Mouse (Mus musculus): ENCODE data around the gene Ptprg.

The Ptprg gene

DNA sequence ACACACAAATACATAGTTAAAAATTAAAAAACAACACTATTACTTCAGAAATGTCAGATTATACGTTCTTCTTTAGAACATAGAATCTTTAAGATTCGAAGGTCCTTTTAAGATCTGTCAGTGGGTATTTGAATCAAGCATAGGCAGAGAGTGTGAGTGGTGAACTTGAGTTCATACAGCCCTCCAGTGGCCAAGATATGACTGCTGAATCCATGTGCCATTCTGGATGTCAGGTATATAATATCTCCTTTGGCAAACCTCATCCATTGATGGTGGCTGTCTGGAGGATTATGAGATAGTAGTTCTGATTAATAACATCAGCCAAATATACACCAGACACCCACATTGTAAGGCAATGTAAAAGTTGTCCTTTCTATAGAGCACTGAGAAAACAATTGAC, 266.0 kb downstream of the Ptprg start:
- in situ Hi-C loops (cut with MboI, MseI) = no loop called here

- in situ Hi-C loops (cut with MboI, MseI) = no loop called here
These were observed 269.7 kb downstream of the Ptprg start for GRCm38 (mm10) chr14:11822830-11823700.

GRCm38 (mm10) chr14:11823701-11824095, 270.4 kb downstream of the Ptprg start:
- in situ Hi-C loops (cut with MboI, MseI) = no loop called here

DNA sequence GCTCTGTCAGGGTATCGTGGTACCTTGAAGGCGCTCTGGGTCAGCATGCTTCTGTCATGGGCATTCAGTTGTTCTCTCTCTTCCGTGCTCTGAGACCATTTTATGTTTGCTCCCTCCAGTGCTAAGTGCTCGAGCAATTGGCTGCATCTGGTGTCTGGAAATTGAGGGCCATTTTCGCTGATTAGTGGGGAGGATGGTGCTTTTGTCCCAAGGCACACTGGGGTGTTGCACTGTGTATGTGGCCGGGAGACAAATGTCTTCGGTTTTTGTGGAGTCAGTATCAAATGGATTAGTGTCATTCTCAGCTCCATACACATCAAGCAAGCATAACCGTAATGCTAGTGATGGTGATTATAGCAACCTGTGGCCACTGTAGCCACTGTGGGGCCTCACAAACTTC, 271.6 kb downstream of the Ptprg start:
- in situ Hi-C loops (cut with MboI, MseI) = no loop called here

- in situ Hi-C loops (cut with MboI, MseI) = no loop called here
These were observed 272.2 kb downstream of the Ptprg start for GRCm38 (mm10) chr14:11825551-11825950.

DNA sequence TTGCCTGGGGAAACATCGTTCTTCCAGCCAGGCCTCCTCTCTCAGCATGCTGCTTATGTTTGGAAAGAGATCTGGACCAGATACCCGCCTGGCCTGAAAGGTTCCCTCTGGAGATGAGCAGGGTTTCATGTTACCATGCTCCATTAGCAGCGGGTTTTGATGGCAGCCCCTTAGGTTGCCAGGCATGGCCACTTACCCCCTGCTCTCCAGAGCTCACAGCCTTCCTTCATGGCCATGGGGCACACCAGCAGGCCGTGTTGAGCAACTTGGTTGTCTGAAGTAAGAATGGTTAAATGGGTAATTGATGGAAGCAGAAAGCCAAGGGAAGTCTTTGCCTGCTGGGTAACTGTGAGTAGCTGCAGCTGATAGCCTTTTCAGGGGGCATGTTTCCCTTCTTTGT, 274.8 kb downstream of the Ptprg start:
- in situ Hi-C loops (cut with MboI, MseI) = no loop called here

DNA sequence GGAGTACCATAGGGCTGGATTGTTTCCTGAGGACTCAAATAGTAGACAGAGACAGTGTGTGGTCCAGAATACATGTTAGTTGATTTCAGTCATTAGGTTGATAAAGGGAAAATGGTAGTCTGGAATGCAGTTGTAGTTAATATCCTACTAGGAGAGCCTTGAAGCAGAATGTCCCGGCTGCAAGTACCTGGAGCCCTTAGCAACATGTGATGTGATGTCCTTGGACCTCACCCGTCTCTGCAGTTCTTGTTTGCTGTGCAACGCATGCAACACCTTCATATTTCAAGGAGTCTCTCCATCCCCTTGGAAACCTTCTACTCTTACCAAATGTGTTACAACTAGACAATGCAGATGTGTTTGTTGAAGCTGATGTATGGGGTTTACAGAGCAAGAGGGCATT, 280.3 kb downstream of the Ptprg start:
- in situ Hi-C loops (cut with MboI, MseI) = loop anchor here (10.0 kb wide), 1 partner anchor 591 kb away; no protein-coding TSS in a partner anchor

DNA sequence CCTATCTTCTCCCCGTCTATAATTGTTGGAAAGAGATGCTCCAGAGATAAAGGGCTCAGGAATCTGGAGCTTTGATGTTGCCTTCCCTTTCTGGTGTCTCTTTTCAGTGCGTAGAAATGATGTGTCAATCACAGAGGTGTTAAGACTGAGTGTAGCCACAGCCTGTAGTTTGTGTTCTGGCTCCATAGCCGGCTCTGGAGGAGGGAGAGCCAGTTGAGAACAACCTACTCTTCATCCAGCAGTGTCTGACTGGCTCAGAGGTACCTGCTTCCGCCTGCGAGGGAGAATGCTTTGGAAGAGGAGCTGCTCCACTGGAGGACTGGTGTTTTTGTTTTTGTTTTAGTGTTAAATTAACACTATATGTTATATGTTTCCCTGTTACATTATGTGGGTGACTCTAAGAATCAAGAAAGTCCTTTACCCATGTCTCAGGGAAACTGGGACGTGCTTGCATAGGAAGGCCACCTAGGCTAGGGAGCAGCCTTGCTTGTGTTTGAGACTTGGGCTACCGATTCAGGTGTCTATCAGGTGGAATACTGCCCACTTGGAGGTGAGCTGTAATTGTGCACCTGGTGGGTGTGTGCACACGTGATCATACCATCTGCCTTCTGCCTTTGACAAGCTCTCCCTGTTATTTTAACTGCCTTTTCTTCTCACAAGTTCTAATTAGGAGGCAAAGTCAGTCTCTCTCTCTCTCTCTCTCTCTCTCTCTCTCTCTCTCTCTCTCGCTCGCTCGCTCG, 282.5 kb downstream of the Ptprg start:
- in situ Hi-C loops (cut with MboI, MseI) = loop anchor here (10.0 kb wide), 1 partner anchor 589 kb away; no protein-coding TSS in a partner anchor

DNA sequence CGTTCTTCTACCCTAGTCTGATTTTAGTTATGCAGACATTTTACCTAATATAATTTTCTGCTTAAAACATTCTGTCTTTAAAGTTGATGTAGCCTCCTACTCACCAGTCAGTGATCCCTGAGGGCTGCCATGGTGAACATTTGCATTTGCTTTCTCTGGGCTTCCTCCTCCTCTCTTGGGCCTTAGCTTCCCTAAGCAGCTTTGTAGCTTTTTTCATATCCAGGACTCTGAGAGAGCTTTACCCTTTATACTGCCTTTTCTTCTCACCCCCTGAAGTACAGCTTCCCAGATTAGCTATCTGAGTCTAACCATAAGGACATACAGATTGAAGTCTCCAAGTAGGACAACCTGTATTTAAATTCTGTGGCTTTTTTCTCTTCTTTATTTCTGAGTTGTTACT, 284.4 kb downstream of the Ptprg start:
- in situ Hi-C loops (cut with MboI, MseI) = loop anchor here (10.0 kb wide), 1 partner anchor 587 kb away; no protein-coding TSS in a partner anchor

GRCm38 (mm10) chr14:11841621-11842020, 288.3 kb downstream of the Ptprg start:
- in situ Hi-C loops (cut with MboI, MseI) = no loop called here

DNA sequence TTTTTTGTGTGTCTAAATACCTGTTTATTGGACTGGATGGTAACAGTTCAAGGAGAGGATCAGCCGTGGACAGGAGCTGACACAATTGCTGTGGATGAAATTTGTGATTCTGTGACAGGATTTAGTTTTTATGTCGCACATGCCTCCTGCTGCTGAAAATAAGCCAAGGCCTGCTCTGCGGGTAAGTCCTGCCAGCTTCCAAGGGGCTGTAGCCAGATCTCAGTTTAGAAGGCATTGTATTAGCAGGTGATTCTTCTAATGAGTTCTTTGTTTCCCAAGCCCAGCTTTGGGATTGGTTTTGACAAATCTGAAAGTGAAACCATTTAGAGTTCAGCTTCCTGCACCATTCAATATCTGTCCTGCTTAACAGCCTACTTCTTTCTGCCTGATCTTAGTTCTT, 299.6 kb downstream of the Ptprg start:
- in situ Hi-C loops (cut with MboI, MseI) = no loop called here

DNA sequence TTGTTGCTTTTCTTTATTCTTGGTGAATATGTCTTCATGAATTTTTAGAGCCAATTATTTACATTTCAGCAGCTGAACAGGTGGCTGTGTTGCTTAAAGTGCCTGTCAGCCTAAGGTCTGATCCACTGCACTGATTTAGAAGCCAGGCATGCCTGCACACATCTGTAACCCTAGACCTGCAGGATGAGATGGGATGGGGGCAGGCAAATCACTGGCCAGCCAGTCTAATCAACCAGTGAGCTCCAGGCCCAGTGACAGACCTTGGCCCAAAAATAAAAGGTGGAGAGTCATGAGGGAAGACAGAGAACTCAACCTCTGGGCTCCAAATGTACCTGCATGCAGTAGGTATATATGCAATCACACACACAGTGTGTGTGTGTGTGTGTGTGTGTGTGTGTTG, 302.2 kb downstream of the Ptprg start:
- in situ Hi-C loops (cut with MboI, MseI) = no loop called here

GRCm38 (mm10) chr14:11857928-11858481, 304.7 kb downstream of the Ptprg start:
- in situ Hi-C loops (cut with MboI, MseI) = no loop called here

DNA sequence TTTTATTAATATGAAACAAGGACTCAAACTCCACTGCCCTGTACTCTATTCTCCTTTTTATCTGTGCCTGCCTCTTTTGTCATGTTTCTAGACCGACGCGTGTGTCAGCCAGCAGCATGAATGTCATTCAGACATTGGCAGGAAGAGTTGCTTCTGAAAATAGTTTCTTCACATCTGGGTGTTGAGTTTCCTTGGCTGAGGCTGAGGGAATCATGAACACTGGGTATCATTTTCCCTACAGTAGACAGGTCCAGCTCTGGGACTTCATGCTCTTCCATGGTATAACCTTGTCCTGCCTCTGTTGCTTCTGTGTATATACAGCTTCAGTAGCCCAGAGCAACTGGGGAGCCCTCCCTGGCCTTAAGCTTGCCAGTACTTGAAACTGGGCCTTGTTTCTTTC, 310.0 kb downstream of the Ptprg start:
- in situ Hi-C loops (cut with MboI, MseI) = no loop called here

DNA sequence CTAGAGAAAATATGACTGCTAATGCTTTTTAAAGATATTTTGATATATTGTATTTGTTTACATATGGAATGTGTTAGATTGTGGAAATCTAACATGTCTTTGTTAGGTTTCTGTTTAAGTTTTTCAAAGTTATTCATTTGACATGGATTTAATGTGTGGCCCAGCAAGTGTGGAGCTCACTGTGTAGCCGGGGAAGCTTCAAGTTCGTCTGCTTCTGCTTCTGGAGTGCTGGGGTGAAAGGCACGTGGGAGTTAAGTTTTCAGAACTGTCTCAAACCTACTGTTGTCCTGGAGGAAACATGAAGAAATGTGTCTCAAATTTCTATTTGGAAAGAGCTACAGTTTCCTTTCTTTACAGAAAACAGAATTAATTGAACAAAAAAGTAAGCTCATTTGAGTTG, 311.5 kb downstream of the Ptprg start:
- in situ Hi-C loops (cut with MboI, MseI) = no loop called here

GRCm38 (mm10) chr14:11865332-11865731, 312.0 kb downstream of the Ptprg start:
- in situ Hi-C loops (cut with MboI, MseI) = no loop called here

DNA sequence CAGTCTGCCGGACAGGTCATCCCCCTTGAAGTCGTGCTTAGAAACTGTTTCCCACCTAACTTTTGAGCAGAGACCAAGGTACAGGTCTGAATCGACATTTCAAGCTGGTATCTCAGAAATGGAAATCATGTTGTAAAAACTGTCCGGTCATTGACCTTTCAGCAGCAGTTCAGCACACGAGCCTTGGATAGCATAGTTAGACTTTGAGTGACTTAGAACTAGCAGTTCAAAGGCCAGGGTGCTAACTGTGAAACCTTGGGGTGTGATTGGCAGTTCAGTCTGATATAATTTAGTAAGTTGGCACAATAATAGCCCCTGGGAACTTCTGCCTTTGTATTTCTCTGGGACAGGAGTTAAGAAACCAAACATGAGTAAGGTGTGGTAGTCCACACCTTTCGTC, 312.5 kb downstream of the Ptprg start:
- in situ Hi-C loops (cut with MboI, MseI) = no loop called here

DNA sequence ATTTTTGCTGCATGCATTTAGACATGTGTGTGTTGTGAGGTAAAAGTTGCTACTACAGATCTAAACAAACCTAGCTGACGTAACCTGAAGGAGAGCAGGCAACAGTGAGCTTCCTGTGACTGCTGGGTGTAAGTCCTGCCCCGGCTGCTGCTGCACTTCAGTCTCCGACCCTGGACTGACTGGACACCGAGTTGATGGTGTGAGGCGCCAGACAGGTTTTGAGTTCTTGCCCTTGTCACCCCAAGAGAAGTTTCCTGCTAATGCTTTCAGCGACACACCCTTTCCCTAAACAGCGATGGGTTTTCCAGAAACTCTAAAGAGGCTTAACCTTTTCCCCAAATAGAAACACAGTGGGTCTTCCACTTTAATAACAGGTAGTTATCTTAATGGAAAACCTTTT, 313.1 kb downstream of the Ptprg start:
- in situ Hi-C loops (cut with MboI, MseI) = no loop called here

- in situ Hi-C loops (cut with MboI, MseI) = no loop called here
These were observed 315.3 kb downstream of the Ptprg start for GRCm38 (mm10) chr14:11868636-11869035.

- in situ Hi-C loops (cut with MboI, MseI) = no loop called here
These were observed 318.5 kb downstream of the Ptprg start for GRCm38 (mm10) chr14:11871752-11872344.

DNA sequence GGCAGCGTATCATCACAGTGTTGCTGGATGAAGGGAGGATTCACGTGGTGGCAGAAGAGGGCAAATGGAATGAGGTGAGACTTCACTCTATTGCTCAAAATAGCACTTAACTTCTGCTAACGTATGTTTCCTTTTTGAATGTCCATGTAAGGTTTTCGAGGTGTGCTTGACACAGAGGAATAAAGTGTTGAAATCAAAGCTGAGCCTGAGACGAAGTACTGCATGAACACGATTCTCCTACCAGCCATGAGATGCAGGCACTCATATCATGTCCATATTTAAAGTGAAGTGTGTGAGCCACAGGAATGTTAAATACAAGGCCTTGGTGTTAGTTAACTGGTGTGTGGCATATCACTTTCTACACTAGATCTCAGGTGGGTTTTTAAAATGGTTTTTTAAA, 320.9 kb downstream of the Ptprg start:
- in situ Hi-C loops (cut with MboI, MseI) = no loop called here
